ENCODE assay signal across 21 mouse cellular contexts in genomic region chr11:32285887-32286286, GRCm38 (mm10). TPM values are rescaled to one million over a fixed set of nuclear protein-coding genes. Genes with fewer than 3 reads are reported as not detected.
DNase-seq lines count a peak whose midpoint lies in the region; ATAC-seq and TF ChIP-seq lines count a peak whose summit lies in the region.
"Not testable (repeated sequence)": the region's sequence is repeated elsewhere in the genome, so short reads cannot be mapped to it uniquely, and the experiment has no call there.
"Had no signal": no experiment of that assay in that cellular context is flagged by ENCODE, and none has a peak within 500 bp of the region (broad histone marks: within the 10 kb centered on the region; RNA-seq: fewer than 3 reads in every experiment).

No protein-coding gene starts in this region.

- peak; percentile 5; the same call in 1 of the 2 replicates for TF ChIP-seq CTCF in hindbrain, postnatal 0 days (IDR thresholded peaks at IDR 0.05; ENCODE audit: low read depth)
- peak; percentile 25 for TF ChIP-seq CTCF in left cerebral cortex, adult 2 months (IDR thresholded peaks at IDR 0.05)
- TF ChIP-seq CTCF in liver, embryonic 14.5 days (IDR thresholded peaks at IDR 0.05; ENCODE audit: low read depth), result not testable (repeated sequence)
- peak; percentile 41 for TF ChIP-seq CTCF in liver, postnatal 0 days (IDR thresholded peaks at IDR 0.05; ENCODE audit: low read depth)

- H3K9ac ChIP-seq in hindbrain, postnatal 0 days (replicated peaks; ENCODE audit: low read length); liver, postnatal 0 days (replicated peaks): not testable (repeated sequence)
- H3K9ac ChIP-seq in liver, embryonic 14.5 days (replicated peaks), result peak overlapping the region; percentile 95

- H3K4me2 ChIP-seq in hindbrain, postnatal 0 days (ENCODE audit: low read depth, low read length); liver, postnatal 0 days (ENCODE audit: low read depth, low read length): not testable (repeated sequence)
- H3K4me2 ChIP-seq in liver, embryonic 14.5 days (ENCODE audit: low read depth), result peak overlapping the region; percentile 72

- not testable (repeated sequence) for H3K27ac ChIP-seq in hindbrain, postnatal 0 days; left cerebral cortex, adult 2 months
- H3K27ac ChIP-seq in liver, embryonic 14.5 days, result peak overlapping the region; percentile 100
- peak overlapping the region; percentile 85 for H3K27ac ChIP-seq in liver, postnatal 0 days (ENCODE audit: low read depth)

- peak; percentile 17 for DNase-seq in heart, adult 11 months
- DNase-seq in hindbrain, postnatal 0 days (ENCODE audit: low spot score); left cerebral cortex, adult 2 months (ENCODE audit: extremely low spot score in 1 of 2, low spot score in 2 of 2); liver, embryonic 14.5 days (ENCODE audit: low read depth in 3 of 3, low spot score in 3 of 3); liver, postnatal 0 days: not testable (repeated sequence)

- H3K36me3 ChIP-seq in erythroblast, embryonic 14.5 days (ENCODE audit: control insufficient read depth), result peaks cover 54% of the 10 kb centered on the region
- H3K36me3 ChIP-seq in hindbrain, postnatal 0 days (ENCODE audit: insufficient read depth, low read length); liver, postnatal 0 days (replicated peaks; ENCODE audit: insufficient read depth, low read length): not testable (repeated sequence)
- peaks cover 14% of the 10 kb centered on the region for H3K36me3 ChIP-seq in liver, embryonic 14.5 days (replicated peaks; ENCODE audit: control insufficient read depth, insufficient read depth, low read depth)

- ATAC-seq in hindbrain, postnatal 0 days, result not testable (repeated sequence)
- peak; percentile 2 for ATAC-seq in liver, embryonic 14.5 days (ENCODE audit: insufficient read depth)
- ATAC-seq in liver, postnatal 0 days, result peak; percentile 15

- H3K27me3 ChIP-seq in erythroblast, embryonic 14.5 days (ENCODE audit: control insufficient read depth); hindbrain, postnatal 0 days (ENCODE audit: insufficient read depth, low read length); liver, embryonic 14.5 days (ENCODE audit: control insufficient read depth, insufficient read depth, low read length); liver, postnatal 0 days (ENCODE audit: insufficient read depth, low read length): not testable (repeated sequence)

- TF ChIP-seq EP300 in liver, embryonic 14.5 days (IDR thresholded peaks at IDR 0.05; ENCODE audit: low read depth); liver, postnatal 0 days (IDR thresholded peaks at IDR 0.05; ENCODE audit: low read depth): not testable (repeated sequence)

- peaks cover 65% of the 10 kb centered on the region for H3K4me1 ChIP-seq in erythroblast, embryonic 14.5 days (ENCODE audit: control insufficient read depth)
- H3K4me1 ChIP-seq in hindbrain, postnatal 0 days (ENCODE audit: insufficient read depth, low read length), result not testable (repeated sequence)
- peaks cover 29 to 46% of the 10 kb centered on the region in 2 experiments for H3K4me1 ChIP-seq in liver, embryonic 14.5 days (replicated peaks; ENCODE audit: control insufficient read depth in 2 of 2, insufficient read depth in 2 of 2, low read length in 1 of 2)
- peaks cover 11% of the 10 kb centered on the region for H3K4me1 ChIP-seq in liver, postnatal 0 days (ENCODE audit: insufficient read depth)

- not testable (repeated sequence) for H3K9me3 ChIP-seq in erythroblast, embryonic 14.5 days (ENCODE audit: control insufficient read depth, low read length); hindbrain, postnatal 0 days (ENCODE audit: low read length); liver, embryonic 14.5 days (ENCODE audit: control insufficient read depth, low read length); liver, postnatal 0 days (ENCODE audit: low read length)

- intact Hi-C loops in left cerebral cortex, adult 2 months (cut with DNase I), result not testable (repeated sequence)

- peak overlapping the region; percentile 67 for H3K4me3 ChIP-seq in erythroblast, embryonic 14.5 days (replicated peaks)
- not testable (repeated sequence) for H3K4me3 ChIP-seq in hindbrain, postnatal 0 days (ENCODE audit: low read length); left cerebral cortex, adult 2 months; liver, postnatal 0 days (ENCODE audit: low read depth, low read length)
- H3K4me3 ChIP-seq in liver, embryonic 14.5 days (ENCODE audit: insufficient read depth in 1 of 2, low read depth in 2 of 2, low read length in 2 of 2), result peak overlapping the region; percentile 65 to 74; a peak in 3 of 4 replicates

RNA-seq across cellular contexts. Expression of gene Hbq1b, which starts 0.9 kb away (rescaled TPM):
- 7.5 and 8.6 TPM in 2 replicates for polyA plus RNA-seq in erythroblast, embryonic 14.5 days (2012)
- total RNA-seq in hindbrain, postnatal 0 days (2014; rRNA removed), result 1.0 TPM in 1 of 2 replicates, not detected in the other
- polyA plus RNA-seq in hindbrain, postnatal 0 days (2015; fragmentation: Nextera tagmentation; extraction: Ambion mirVana), result 1.1 and 1.4 TPM in 2 replicates
- total RNA-seq in left cerebral cortex, adult 2 months (2021), result not detected
- 127 and 156 TPM in 2 replicates for polyA plus RNA-seq in liver, embryonic 14.5 days (2012; rRNA removed)
- polyA plus RNA-seq in liver, embryonic 14.5 days (2014; fragmentation: Nextera tagmentation; extraction: Ambion mirVana), result 157 and 161 TPM in 2 replicates
- 70.9 and 75.1 TPM in 2 replicates for polyA plus RNA-seq in liver, postnatal 0 days (2015; fragmentation: Nextera tagmentation; extraction: Ambion mirVana)
- total RNA-seq: CH12.LX; common myeloid progenitor, adult 5-6 weeks; gastrocnemius, adult 2 months; gastrocnemius, postnatal 4 days; hematopoietic stem cell, adult 5-6 weeks had no signal

RNA-seq across cellular contexts. Expression of gene Hba-a1, which starts 2.6 kb away (rescaled TPM):
- polyA plus RNA-seq in erythroblast, embryonic 14.5 days (2012), result 387,305 and 409,151 TPM in 2 replicates
- total RNA-seq in hindbrain, postnatal 0 days (2014; rRNA removed), result 541 and 992 TPM in 2 replicates
- polyA plus RNA-seq in hindbrain, postnatal 0 days (2015; fragmentation: Nextera tagmentation; extraction: Ambion mirVana), result 535 and 659 TPM in 2 replicates
- total RNA-seq in left cerebral cortex, adult 2 months (2021), result 100 to 1,000 TPM; 247 to 343 TPM
- 26,041 and 60,430 TPM in 2 replicates for polyA plus RNA-seq in liver, embryonic 14.5 days (2012; rRNA removed)
- 70,707 and 74,513 TPM in 2 replicates for polyA plus RNA-seq in liver, embryonic 14.5 days (2014; fragmentation: Nextera tagmentation; extraction: Ambion mirVana)
- polyA plus RNA-seq in liver, postnatal 0 days (2015; fragmentation: Nextera tagmentation; extraction: Ambion mirVana), result 32,136 and 32,798 TPM in 2 replicates

RNA-seq across cellular contexts. Expression of gene Hba-x, which starts 9.7 kb away (rescaled TPM):
- 158 and 188 TPM in 2 replicates for polyA plus RNA-seq in erythroblast, embryonic 14.5 days (2012)
- not detected in 2 replicates for total RNA-seq in hindbrain, postnatal 0 days (2014; rRNA removed)
- polyA plus RNA-seq in hindbrain, postnatal 0 days (2015; fragmentation: Nextera tagmentation; extraction: Ambion mirVana), result not detected in 2 replicates
- total RNA-seq in left cerebral cortex, adult 2 months (2021), result not detected
- polyA plus RNA-seq in liver, embryonic 14.5 days (2012; rRNA removed), result 32.1 and 38.8 TPM in 2 replicates
- polyA plus RNA-seq in liver, embryonic 14.5 days (2014; fragmentation: Nextera tagmentation; extraction: Ambion mirVana), result 74.9 and 85.3 TPM in 2 replicates
- polyA plus RNA-seq in liver, postnatal 0 days (2015; fragmentation: Nextera tagmentation; extraction: Ambion mirVana), result 5.6 and 6.3 TPM in 2 replicates
- total RNA-seq: adrenal gland, adult 2 months; adrenal gland, postnatal 14 days; adrenal gland, postnatal 4 days; CH12.LX; common myeloid progenitor, adult 5-6 weeks; G1E; gastrocnemius, adult 2 months; gastrocnemius, postnatal 14 days; gastrocnemius, postnatal 4 days; heart, adult 18-20 months; heart, postnatal 25 days; hematopoietic stem cell, adult 5-6 weeks had no signal
- polyA plus RNA-seq: adrenal gland, adult 2 months had no signal

RNA-seq across cellular contexts. Expression of gene Hba-a2, which starts 10.4 kb away (rescaled TPM):
- polyA plus RNA-seq in erythroblast, embryonic 14.5 days (2012), result 130,484 and 191,888 TPM in 2 replicates
- 1,752 and 2,010 TPM in 2 replicates for total RNA-seq in hindbrain, postnatal 0 days (2014; rRNA removed)
- 1,345 and 1,601 TPM in 2 replicates for polyA plus RNA-seq in hindbrain, postnatal 0 days (2015; fragmentation: Nextera tagmentation; extraction: Ambion mirVana)
- total RNA-seq in left cerebral cortex, adult 2 months (2021), result 100 to 1,000 TPM; 271 to 300 TPM
- 214,511 and 362,158 TPM in 2 replicates for polyA plus RNA-seq in liver, embryonic 14.5 days (2012; rRNA removed)
- polyA plus RNA-seq in liver, embryonic 14.5 days (2014; fragmentation: Nextera tagmentation; extraction: Ambion mirVana), result 162,484 and 169,597 TPM in 2 replicates
- polyA plus RNA-seq in liver, postnatal 0 days (2015; fragmentation: Nextera tagmentation; extraction: Ambion mirVana), result 64,656 and 66,091 TPM in 2 replicates

RNA-seq across cellular contexts. Expression of gene Hbq1a, which starts 14.0 kb away (rescaled TPM):
- polyA plus RNA-seq in erythroblast, embryonic 14.5 days (2012), result 0.09 and 1.1 TPM in 2 replicates
- 5.6 TPM in 1 of 2 replicates, not detected in the other for total RNA-seq in hindbrain, postnatal 0 days (2014; rRNA removed)
- 2.0 and 2.2 TPM in 2 replicates for polyA plus RNA-seq in hindbrain, postnatal 0 days (2015; fragmentation: Nextera tagmentation; extraction: Ambion mirVana)
- total RNA-seq in left cerebral cortex, adult 2 months (2021), result 1 to 10 TPM; 1.7 TPM
- polyA plus RNA-seq in liver, embryonic 14.5 days (2012; rRNA removed), result 7.8 and 9.1 TPM in 2 replicates
- polyA plus RNA-seq in liver, embryonic 14.5 days (2014; fragmentation: Nextera tagmentation; extraction: Ambion mirVana), result 7.9 TPM in 2 replicates
- 3.0 and 4.4 TPM in 2 replicates for polyA plus RNA-seq in liver, postnatal 0 days (2015; fragmentation: Nextera tagmentation; extraction: Ambion mirVana)
- total RNA-seq: adrenal gland, adult 2 months; CH12.LX; common myeloid progenitor, adult 5-6 weeks; G1E; gastrocnemius, adult 2 months; gastrocnemius, postnatal 14 days; gastrocnemius, postnatal 4 days; hematopoietic stem cell, adult 5-6 weeks had no signal
- polyA plus RNA-seq: adrenal gland, adult 2 months; embryonic facial prominence, embryonic 12.5 days; G1E; heart, embryonic 10.5 days; heart, postnatal 0 days had no signal

Comparison
In these comparisons a context has a peak if more than half of its experiments do, and no peak if none do; other contexts are left out.
1. RNA of gene Hba-a1, which starts 2.6 kb away (polyA plus RNA-seq): 387,305 to 409,151 TPM in erythroblast, embryonic 14.5 days, 26,041 to 74,513 TPM in liver, embryonic 14.5 days and 32,136 to 32,798 TPM in liver, postnatal 0 days; 535 to 659 TPM in hindbrain, postnatal 0 days; every median in the first group is over 10 times any median in the second.